Mouse (Mus musculus): ENCODE data around the gene Lgr6.

DNA sequence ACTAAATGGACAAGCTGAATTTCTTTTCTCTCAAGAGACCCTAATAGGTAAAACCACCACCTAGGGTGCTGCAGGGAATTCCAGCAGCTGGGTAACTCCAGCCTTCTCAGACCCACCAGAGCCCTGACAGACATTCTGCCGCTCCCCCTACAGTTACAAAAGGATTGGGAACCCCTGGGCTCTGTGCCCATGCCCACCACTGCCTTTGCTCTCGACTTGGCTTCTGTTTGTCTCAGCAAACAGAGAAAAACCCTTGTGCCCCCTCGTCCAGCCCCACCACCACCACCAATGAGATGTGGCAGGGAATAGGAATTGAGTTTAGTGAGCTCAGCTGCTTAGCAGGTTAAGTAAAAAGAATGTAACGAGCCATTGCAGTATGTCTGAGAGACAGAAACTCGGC lies 43.9 kb upstream of the Lgr6 start:
- no peak for TF ChIP-seq CTCF (IDR thresholded peaks at IDR 0.05; ENCODE audit: borderline replicate concordance, extremely low read depth, insufficient read depth, insufficient read length)
- TF ChIP-seq POLR2A (IDR thresholded peaks at IDR 0.05; ENCODE audit: borderline replicate concordance, extremely low read depth, insufficient read depth, insufficient read length, poor library complexity, severe bottlenecking) = no peak

Measured in brain, embryonic 14.5 days (tissue).